Mouse (Mus musculus) lung, embryonic 16.5 days (tissue): ENCODE measurements at regions not wholly inside any gene's neighbourhood (a gene's known extent, or its start where the extent isn't known, plus 50 kb on each side); places are given as distances from the start of the nearest gene placed in this dataset.

Experiments
- ATAC-seq: fragments of 200-750 bp; cut with Nextera tagmentation; 2 replicates; pipeline ENCODE4 v1.8.0; 2017; ENCODE audit warnings: low read depth, mild to moderate bottlenecking, moderate library complexity
- H3K27ac ChIP-seq: fragments of 300-500 bp; sonication (generic); 2 replicates; pipeline ENCODE4 v1.5.1; 2014; ENCODE audit warnings: mild to moderate bottlenecking, control low read depth, low read length
- H3K27me3 ChIP-seq: fragments of 300-500 bp; sonication (generic); 2 replicates; pipeline ENCODE4 v1.6.1; 2014; ENCODE audit warnings: low read depth, low read length, mixed read lengths; ENCODE audit not compliant: control insufficient read depth, insufficient read depth
- H3K36me3 ChIP-seq: fragments of 300-500 bp; sonication (generic); 2 replicates; pipeline ENCODE4 v1.6.1; 2014; ENCODE audit warnings: low read length; ENCODE audit not compliant: control insufficient read depth, insufficient read depth
- H3K4me1 ChIP-seq: fragments of 300-500 bp; sonication (generic); replicated peaks from 2 replicates; pipeline ENCODE4 v1.6.1; 2014; ENCODE audit warnings: low read length, mixed read lengths; ENCODE audit not compliant: control insufficient read depth, insufficient read depth
- H3K4me2 ChIP-seq: fragments of 300-500 bp; sonication (generic); 2 replicates; pipeline ENCODE4 v1.6.1; 2014; ENCODE audit warnings: low read depth, low read length, control low read depth
- H3K4me3 ChIP-seq: fragments of 300-500 bp; sonication (generic); 2 replicates; pipeline ENCODE4 v1.5.1; 2014; ENCODE audit warnings: mild to moderate bottlenecking, low read length, control low read depth
- H3K9ac ChIP-seq: fragments of 300-500 bp; sonication (generic); 2 replicates; pipeline ENCODE4 v1.6.1; 2014; ENCODE audit warnings: low read length, control low read depth
- H3K9me3 ChIP-seq: fragments of 300-500 bp; sonication (generic); 2 replicates; pipeline ENCODE4 v1.6.1; 2016; ENCODE audit warnings: low read length; ENCODE audit not compliant: control insufficient read depth
- WGBS: fragments of 180-500 bp; shearing (Covaris S2); extraction: QIAGEN DNeasy Blood & Tissue Kit; methylation state at CpG from one replicate; pipeline ENCODE4 v1.1.7; 2014; 5-methylcytosine and 5-hydroxymethylcytosine counted together

DNA sequence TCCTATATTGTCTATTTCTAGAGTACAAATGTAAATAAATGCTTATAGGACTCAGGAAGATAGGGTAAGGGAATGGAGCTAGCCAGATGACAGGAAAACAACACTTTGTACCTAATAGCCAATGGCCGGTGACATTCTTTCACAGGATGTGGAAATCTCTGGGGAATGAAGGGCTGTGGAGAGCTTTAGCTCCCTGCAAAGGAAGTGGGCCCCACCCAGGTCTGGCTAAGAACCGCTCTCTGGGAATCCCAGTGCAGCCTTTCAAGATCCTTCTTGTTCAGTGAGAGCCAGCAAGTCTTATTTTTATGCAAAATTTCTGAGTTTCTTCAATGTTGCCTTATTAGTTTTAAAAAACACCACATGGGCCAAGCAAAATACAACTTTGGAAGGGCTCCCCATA, 54.7 kb upstream of the Pappa2 start:
- 52% methylated on average over 2 of the region's 2 CpGs for WGBS
- Histone ChIP-seq H3K9me3 (no peaks in the 10 kb centered on the region), H3K4me1 (no peaks in the 10 kb centered on the region), H3K27me3 (no peaks in the 10 kb centered on the region), H3K36me3 (no peaks in the 10 kb centered on the region), H3K4me3 (no peak overlapping the region), H3K4me2 (no peak overlapping the region), H3K27ac (no peak overlapping the region), H3K9ac (no peak overlapping the region)
- ATAC-seq = no peak

GRCm38 (mm10) chr1:159036371-159036770, 56.1 kb upstream of the Pappa2 start:
- no peak overlapping the region for H3K4me2 ChIP-seq
- no peak overlapping the region for H3K9ac ChIP-seq
- no peaks in the 10 kb centered on the region for H3K4me1 ChIP-seq
- H3K9me3 ChIP-seq = no peaks in the 10 kb centered on the region
- H3K4me3 ChIP-seq = no peak overlapping the region
- H3K27ac ChIP-seq = no peak overlapping the region
- 70% methylated on average over 6 of the region's 6 CpGs for WGBS
- H3K36me3 ChIP-seq = no peaks in the 10 kb centered on the region
- no peaks in the 10 kb centered on the region for H3K27me3 ChIP-seq
- ATAC-seq = no peak

GRCm38 (mm10) chr1:159045870-159046385, 65.6 kb upstream of the Pappa2 start:
- Histone ChIP-seq H3K4me2 (no peak overlapping the region), H3K27ac (no peak overlapping the region), H3K9me3 (no peaks in the 10 kb centered on the region), H3K4me1 (no peaks in the 10 kb centered on the region), H3K9ac (no peak overlapping the region), H3K27me3 (no peaks in the 10 kb centered on the region), H3K36me3 (no peaks in the 10 kb centered on the region), H3K4me3 (no peak overlapping the region)
- WGBS = 68% methylated on average over 4 of the region's 4 CpGs
- no peak for ATAC-seq

DNA sequence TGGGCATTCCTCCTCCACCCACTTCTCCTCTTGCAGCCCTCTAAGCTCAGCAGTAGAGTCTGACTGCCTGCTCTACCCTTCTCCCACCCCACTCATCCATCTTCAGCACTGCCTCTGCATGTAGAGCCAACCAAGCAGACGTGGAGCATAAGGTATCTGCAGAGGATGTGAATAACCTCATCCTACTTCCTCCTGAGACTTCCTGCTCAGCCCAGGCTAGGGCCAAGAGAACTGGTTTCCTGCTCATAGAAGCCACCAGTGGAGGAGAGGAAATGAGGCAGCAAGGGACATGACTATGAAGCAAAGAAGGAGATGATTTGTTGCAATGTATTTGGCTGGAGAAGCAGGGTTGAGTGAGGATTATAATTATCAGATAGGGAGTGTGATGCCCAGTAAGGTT, 84.7 kb upstream of the Pappa2 start:
- Histone ChIP-seq H3K9me3 (no peaks in the 10 kb centered on the region), H3K9ac (no peak overlapping the region), H3K27me3 (no peaks in the 10 kb centered on the region), H3K36me3 (no peaks in the 10 kb centered on the region), H3K4me2 (no peak overlapping the region), H3K27ac (no peak overlapping the region), H3K4me3 (no peak overlapping the region), H3K4me1 (no peaks in the 10 kb centered on the region)
- 29% methylated on average over 1 of the region's 1 CpGs for WGBS
- peak; percentile 51; the same call in 1 of the 2 replicates for ATAC-seq

GRCm38 (mm10) chr1:159099205-159099604, 118.9 kb upstream of the Pappa2 start:
- 57% methylated on average over 2 of the region's 2 CpGs for WGBS

DNA sequence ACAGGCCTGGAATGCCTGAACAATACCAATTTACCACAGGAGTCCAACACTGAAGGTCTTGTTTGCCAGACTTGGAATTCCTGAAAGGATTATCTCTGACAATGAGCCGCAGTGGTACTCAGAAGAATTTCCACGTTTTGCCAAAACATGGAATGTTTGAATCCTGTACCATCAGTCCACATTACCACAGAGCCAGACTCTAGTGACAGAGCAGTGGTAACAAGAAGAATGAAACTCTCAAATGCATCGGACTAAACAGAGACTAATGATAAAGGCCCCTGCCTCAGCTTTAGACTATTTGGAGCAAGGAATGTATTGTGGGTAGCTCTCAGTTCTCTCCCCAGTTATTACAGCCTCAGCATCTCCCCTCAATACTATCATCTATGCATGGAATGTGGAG, 109.9 kb upstream of the Cop1 start:
- H3K9me3 ChIP-seq = no peaks in the 10 kb centered on the region
- no peaks in the 10 kb centered on the region for H3K4me1 ChIP-seq
- no peak overlapping the region for H3K9ac ChIP-seq
- no peak overlapping the region for H3K27ac ChIP-seq
- ATAC-seq = no peak
- H3K4me3 ChIP-seq = no peak overlapping the region
- no peaks in the 10 kb centered on the region for H3K27me3 ChIP-seq
- H3K36me3 ChIP-seq = no peaks in the 10 kb centered on the region
- WGBS = 65% methylated on average over 3 of the region's 3 CpGs
- no peak overlapping the region for H3K4me2 ChIP-seq

More at GRCm38 (mm10) chr1:159099205-159099604, 118.9 kb upstream of the Pappa2 start:
- H3K4me2 ChIP-seq = no peak overlapping the region
- H3K27ac ChIP-seq = no peak overlapping the region
- H3K27me3 ChIP-seq = no peaks in the 10 kb centered on the region
- H3K4me3 ChIP-seq = no peak overlapping the region
- ATAC-seq = no peak
- H3K9me3 ChIP-seq = no peaks in the 10 kb centered on the region
- no peak overlapping the region for H3K9ac ChIP-seq
- no peaks in the 10 kb centered on the region for H3K4me1 ChIP-seq
- H3K36me3 ChIP-seq = no peaks in the 10 kb centered on the region

- H3K4me3 ChIP-seq = no peak overlapping the region
- no peak for ATAC-seq
- no peaks in the 10 kb centered on the region for H3K4me1 ChIP-seq
- H3K27me3 ChIP-seq = no peaks in the 10 kb centered on the region
- H3K27ac ChIP-seq = no peak overlapping the region
- no peaks in the 10 kb centered on the region for H3K36me3 ChIP-seq
- H3K9me3 ChIP-seq = no peaks in the 10 kb centered on the region
- H3K4me2 ChIP-seq = no peak overlapping the region
- no peak overlapping the region for H3K9ac ChIP-seq
These were observed 107.2 kb upstream of the Cop1 start for GRCm38 (mm10) chr1:159124874-159125273.

DNA sequence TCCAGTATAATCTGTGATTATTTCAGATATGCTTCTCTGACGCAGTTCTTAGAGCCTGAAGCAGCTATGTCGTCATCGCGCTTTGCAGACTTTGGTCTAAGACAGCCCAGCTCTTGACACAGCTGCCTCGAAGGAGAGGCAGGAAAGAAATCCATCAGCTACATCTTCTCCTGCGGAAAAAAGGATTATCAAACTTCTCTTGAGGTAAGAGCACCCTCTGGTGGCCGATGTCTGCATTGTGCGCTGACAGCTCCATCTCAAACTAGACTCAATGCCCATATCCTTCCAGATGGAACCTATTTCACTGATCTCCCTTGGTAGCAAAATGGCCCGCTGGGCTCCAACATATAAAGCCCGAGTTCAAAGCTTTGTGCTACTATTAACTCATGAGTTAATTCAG, 96.8 kb upstream of the Cop1 start:
- Histone ChIP-seq H3K4me1 (no peaks in the 10 kb centered on the region), H3K4me2 (peak overlapping the region; percentile 44), H3K9me3 (no peaks in the 10 kb centered on the region), H3K27me3 (no peaks in the 10 kb centered on the region), H3K9ac (no peak overlapping the region), H3K4me3 (peak overlapping the region; percentile 22; the same call in 1 of the 2 replicates), H3K36me3 (no peaks in the 10 kb centered on the region), H3K27ac (no peak overlapping the region)
- WGBS = 6% methylated on average over 10 of the region's 10 CpGs
- peak; percentile 56 for ATAC-seq

DNA sequence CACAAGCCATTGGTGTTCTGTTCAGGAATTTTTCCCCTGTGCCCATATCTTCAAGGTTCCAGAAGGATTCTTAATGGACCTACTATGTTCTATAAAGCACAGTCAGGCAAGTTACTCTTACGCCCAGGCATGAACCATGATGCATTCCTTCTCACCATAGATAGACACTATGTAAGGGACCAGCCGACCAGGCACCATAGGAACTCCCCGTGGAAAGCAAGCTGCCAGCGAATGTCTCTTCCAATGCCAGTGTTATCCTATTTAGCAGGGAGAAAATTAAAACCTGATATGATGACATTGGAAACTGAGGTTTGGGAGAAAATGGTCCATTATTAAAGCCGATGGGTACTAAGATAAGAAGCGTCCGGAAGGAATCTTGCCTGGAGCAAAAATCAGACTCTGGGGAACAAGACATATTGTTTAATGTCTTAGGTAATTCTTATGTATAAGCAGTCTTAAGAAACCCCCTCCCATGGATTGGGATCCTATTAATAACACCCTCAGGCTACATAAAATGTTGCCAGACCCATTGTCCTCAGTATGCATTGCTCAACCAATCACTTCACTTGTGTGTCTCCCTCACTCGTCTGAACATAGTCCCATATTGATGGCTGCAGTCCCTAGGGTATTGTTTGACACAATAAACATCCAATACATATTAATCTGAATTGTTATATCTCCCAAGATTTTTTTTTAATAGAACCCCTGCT, 84.2 kb upstream of the Cop1 start:
- H3K9me3 ChIP-seq = no peaks in the 10 kb centered on the region
- 89% methylated on average over 8 of the region's 8 CpGs for WGBS
- H3K36me3 ChIP-seq = no peaks in the 10 kb centered on the region
- no peak overlapping the region for H3K4me3 ChIP-seq
- H3K27me3 ChIP-seq = no peaks in the 10 kb centered on the region
- no peak overlapping the region for H3K4me2 ChIP-seq
- H3K27ac ChIP-seq = no peak overlapping the region
- ATAC-seq = no peak
- no peak overlapping the region for H3K9ac ChIP-seq
- no peaks in the 10 kb centered on the region for H3K4me1 ChIP-seq
